Mouse (Mus musculus) megakaryocyte, embryonic 14.5 days (primary cell): ENCODE measurements around the gene Jak2. TPM values are rescaled to one million over a fixed set of nuclear protein-coding genes. Genes with fewer than 3 reads are reported as not detected.
A peak's percentile ranks its signal among the peaks of the same experiment; 100 is the strongest.

Experiments
- H3K27me3 ChIP-seq: replicated peaks from 2 replicates; pipeline ENCODE3; 2012; ENCODE audit warnings: inconsistent platforms
- H3K36me3 ChIP-seq: replicated peaks from 2 replicates; pipeline ENCODE3; 2012; ENCODE audit warnings: low read length, inconsistent platforms, mixed read lengths
- H3K4me1 ChIP-seq: 2 replicates; pipeline ENCODE4 v1.6.1; 2012; ENCODE audit warnings: inconsistent platforms
- H3K4me3 ChIP-seq: replicated peaks from 2 replicates; pipeline ENCODE3; 2012; ENCODE audit warnings: moderate library complexity, mild to moderate bottlenecking, inconsistent platforms
- H3K9me3 ChIP-seq: 2 replicates; pipeline ENCODE4 v1.6.1; 2012; ENCODE audit warnings: inconsistent platforms
- FLI1 ChIP-seq: IDR thresholded peaks from 2 replicates; pipeline ENCODE4 v1.6.1; 2012; ENCODE audit warnings: low read length, inconsistent platforms, mixed read lengths
- GATA1 ChIP-seq: IDR thresholded peaks from 3 replicates; pipeline ENCODE4 v1.6.1; 2012; ENCODE audit warnings: mixed read lengths, low read length, inconsistent platforms, borderline replicate concordance
- polyA plus RNA-seq: library from polyadenylated mRNA; stranded (reverse); fragments of >175 nt; gene quantifications from 2 replicates; pipeline ENCODE4 v1.2.3, GENCODE M21; 2012; ENCODE audit warnings: low replicate concordance; ENCODE audit not compliant: insufficient read depth

Gene Jak2
- polyA plus RNA-seq, 1 experiment = 3.2 TPM

DNA sequence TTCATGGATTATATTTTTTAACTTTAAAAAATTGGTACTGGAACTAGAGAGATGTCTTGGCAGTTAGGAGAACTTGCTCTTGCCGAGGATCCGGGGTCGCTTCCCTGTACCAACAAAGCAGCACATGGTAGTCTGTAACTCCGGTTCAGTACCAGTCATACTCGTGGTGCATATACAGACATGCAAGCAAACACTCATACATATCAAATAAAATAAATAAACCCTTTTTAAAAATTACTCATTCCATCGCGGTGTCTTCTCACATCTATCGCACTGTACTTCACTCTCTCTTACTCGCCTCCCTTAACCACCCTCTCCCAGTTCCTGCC, 74.2 kb downstream of the Jak2 start:
- Histone ChIP-seq H3K4me1 (peaks cover 18% of the 10 kb centered on the region), H3K27me3 (peaks cover 2% of the 10 kb centered on the region), H3K36me3 (no peaks in the 10 kb centered on the region), H3K4me3 (no peak overlapping the region), H3K9me3 (no peaks in the 10 kb centered on the region)
- TF ChIP-seq GATA1 (no peak), FLI1 (no peak)

DNA sequence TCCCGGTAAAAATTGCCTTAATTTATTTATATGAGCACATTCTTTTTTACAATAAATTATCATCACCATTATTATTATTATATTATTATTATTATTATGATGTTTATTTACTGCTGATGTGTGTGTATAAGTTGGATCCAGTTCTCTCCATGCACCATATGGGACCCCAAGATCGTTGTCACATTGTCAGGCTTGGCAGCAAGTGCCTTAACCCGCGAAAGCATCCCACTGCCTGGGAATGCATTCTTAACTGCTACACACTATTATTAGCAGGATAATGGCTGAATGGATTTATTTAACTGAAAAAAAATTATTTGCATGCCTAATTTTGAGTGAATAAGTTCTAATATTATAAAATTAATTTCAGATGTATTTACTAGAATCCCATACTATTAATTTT, 74.8 kb downstream of the Jak2 start:
- Histone ChIP-seq H3K27me3 (peaks cover 2% of the 10 kb centered on the region), H3K4me3 (no peak overlapping the region), H3K4me1 (peaks cover 18% of the 10 kb centered on the region), H3K9me3 (no peaks in the 10 kb centered on the region), H3K36me3 (no peaks in the 10 kb centered on the region)
- TF ChIP-seq GATA1 (no peak), FLI1 (no peak)

DNA sequence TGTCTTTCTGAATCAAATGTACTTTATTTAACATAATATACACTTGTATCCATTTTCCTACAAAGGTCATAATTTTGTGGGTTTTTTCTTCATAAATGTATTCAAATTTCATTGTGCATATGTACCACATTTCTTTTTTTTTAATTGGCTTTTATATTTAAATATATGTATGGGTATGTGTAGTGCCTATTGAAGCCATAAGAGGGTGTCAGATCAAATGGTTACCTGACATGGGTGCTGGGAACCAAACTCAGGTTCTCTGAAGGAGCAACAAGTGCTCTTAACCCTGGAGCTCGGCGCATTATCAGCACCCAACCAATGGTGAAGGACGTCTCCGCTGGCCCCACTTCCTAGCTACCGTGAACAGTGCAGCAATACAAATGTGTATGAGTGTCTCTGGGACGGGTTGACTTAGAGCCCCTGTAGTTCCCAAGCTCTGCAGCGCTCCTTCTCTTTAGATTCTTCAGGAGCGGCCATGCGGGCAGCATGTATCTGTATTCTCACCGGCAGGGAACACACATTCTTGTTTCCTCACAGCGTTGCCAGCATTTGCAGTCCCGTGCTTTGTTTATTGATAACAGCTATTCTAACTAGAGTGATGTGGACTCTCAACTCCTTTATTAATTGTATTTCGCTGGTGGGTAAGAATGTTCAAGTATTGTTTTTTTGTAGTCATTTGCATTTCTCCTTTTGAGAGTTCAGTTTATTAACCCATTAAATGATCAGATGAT, 75.4 kb downstream of the Jak2 start:
- H3K27me3 ChIP-seq = peaks cover 4% of the 10 kb centered on the region
- no peak overlapping the region for H3K4me3 ChIP-seq
- H3K9me3 ChIP-seq = no peaks in the 10 kb centered on the region
- no peaks in the 10 kb centered on the region for H3K36me3 ChIP-seq
- H3K4me1 ChIP-seq = peaks cover 18% of the 10 kb centered on the region
- TF ChIP-seq FLI1 (no peak), GATA1 (no peak)

DNA sequence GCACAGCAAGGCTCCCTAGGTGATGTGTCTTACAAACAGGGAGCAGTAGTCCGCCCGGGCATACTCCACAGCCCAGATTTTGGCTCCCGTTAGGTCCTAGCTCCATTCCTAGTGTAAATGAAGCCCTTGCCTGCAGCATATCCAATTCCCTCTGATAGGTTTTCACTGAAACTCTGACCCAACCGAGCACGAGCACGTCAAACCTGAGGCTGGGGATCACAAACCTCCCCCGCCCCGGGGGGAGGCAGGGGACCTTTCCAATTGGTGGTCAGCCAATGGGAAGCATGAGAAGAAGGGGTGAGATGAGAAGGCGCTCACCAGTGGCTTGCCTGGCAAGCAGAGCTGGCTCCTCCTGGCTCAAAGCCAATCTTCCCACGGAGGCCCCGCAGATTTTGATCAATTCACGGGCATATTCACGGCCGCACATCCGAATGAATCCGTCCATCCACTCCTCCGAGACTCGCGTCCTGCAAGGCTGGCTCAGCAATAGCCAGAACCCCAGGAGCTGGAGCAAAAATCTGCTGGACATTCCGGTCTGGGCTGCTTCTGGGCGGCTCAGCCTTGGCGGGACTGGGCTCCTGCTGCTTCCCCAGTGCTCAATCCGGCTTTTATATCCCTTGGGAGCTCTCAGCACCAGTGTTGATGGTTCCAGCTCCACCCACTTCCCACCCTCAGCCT, 82.6 kb downstream of the Jak2 start, which contains the start of gene Rln1:
TSS of gene Rln1 (minus strand) at position 603 of the 678 bp plus-strand sequence.
- H3K27me3 ChIP-seq = peaks cover 25% of the 10 kb centered on the region
- no peaks in the 10 kb centered on the region for H3K9me3 ChIP-seq
- no peaks in the 10 kb centered on the region for H3K36me3 ChIP-seq
- TF ChIP-seq GATA1 = no peak
- TF ChIP-seq FLI1 = no peak
- peaks cover 9% of the 10 kb centered on the region for H3K4me1 ChIP-seq
- H3K4me3 ChIP-seq = peak within 1 kb of the TSS; percentile 59

DNA sequence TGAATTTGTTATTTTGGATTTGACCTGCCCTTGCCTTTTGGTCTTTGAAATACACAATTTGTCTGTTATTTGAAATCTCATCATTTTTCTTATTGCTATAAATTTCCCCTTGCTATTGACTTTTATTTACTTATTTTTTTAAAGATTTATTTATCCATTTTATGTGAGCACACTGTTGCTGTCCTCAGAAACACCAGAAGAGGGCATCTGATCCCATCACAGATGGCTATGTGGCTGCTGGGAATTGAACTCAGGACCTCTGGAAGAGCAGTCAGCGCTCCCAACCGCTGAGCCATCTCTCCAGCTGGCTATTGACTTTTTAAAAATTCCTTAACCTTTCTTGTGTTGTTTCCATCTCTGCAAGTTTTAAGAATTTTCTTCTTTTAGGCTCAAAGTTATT, 85.0 kb downstream of the Jak2 start:
- peaks cover 29% of the 10 kb centered on the region for H3K27me3 ChIP-seq
- peaks cover 13% of the 10 kb centered on the region for H3K4me1 ChIP-seq
- no peaks in the 10 kb centered on the region for H3K36me3 ChIP-seq
- no peaks in the 10 kb centered on the region for H3K9me3 ChIP-seq
- H3K4me3 ChIP-seq = no peak overlapping the region
- TF ChIP-seq FLI1 (no peak), GATA1 (no peak)

DNA sequence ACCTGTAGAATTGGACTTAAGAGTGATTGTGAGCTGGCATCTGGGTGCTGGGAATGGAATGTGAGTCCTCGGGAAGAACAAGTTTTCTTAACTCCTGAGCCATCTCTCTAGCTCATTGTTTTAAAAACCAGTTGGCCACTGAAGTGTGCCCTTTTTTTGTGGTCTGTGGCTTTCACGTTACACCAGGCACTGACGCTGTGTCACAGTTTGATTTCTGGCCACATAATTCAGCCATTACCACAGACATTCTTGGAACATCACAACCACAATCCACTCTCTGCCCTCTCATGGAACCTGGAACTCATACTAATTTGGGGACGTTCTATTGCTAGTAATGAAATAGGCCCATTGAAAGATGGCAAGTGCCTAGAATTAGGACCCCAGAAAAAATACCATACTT, 89.4 kb downstream of the Jak2 start:
- no peak overlapping the region for H3K4me3 ChIP-seq
- peaks cover 6% of the 10 kb centered on the region for H3K27me3 ChIP-seq
- no peaks in the 10 kb centered on the region for H3K36me3 ChIP-seq
- TF ChIP-seq GATA1 (no peak), FLI1 (no peak)
- no peaks in the 10 kb centered on the region for H3K9me3 ChIP-seq
- H3K4me1 ChIP-seq = peaks cover 4% of the 10 kb centered on the region; the same call in 1 of the 2 replicates

DNA sequence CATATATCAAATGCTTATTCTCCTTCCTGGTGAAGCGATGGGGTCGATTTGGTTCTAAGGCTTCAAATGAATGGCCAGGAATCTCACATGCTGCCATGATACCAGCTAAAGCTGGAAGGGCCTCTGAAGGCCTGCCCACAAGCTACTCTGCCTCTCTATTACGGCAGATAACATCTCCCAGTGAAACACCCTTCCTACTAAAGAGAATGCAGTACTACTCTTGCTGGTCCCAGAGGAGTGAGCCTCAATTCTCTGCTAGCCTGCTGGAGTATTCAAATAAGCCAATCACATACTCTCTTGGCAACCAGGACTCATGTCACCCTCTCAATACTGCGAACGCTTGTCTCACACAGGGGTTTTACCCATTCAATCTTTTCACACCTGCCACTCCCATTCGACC, 90.7 kb downstream of the Jak2 start:
- Histone ChIP-seq H3K27me3 (peaks cover 6% of the 10 kb centered on the region), H3K9me3 (no peaks in the 10 kb centered on the region), H3K4me3 (no peak overlapping the region), H3K36me3 (no peaks in the 10 kb centered on the region), H3K4me1 (peaks cover 4% of the 10 kb centered on the region; the same call in 1 of the 2 replicates)
- TF ChIP-seq GATA1 (no peak), FLI1 (no peak)

DNA sequence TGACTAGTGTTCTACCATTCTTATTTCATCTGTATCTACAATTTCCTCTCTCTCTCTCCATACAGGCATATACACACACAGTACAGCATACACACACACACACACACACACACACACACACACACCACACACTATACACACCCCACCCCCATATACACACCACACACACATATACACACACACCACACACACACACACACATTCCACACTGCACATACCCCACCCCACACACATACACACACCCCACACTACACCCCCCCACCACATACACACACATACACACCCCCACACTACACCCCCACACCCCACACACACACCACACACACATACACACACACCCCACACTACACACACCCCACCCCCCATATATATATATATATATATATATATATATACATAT, 93.2 kb downstream of the Jak2 start:
- peaks cover 11% of the 10 kb centered on the region for H3K36me3 ChIP-seq
- H3K9me3 ChIP-seq = no peaks in the 10 kb centered on the region
- H3K4me3 ChIP-seq = no peak overlapping the region
- H3K4me1 ChIP-seq = peaks cover 4% of the 10 kb centered on the region; the same call in 1 of the 2 replicates
- no peak for TF ChIP-seq GATA1
- no peak for TF ChIP-seq FLI1
- H3K27me3 ChIP-seq = peaks cover 6% of the 10 kb centered on the region

DNA sequence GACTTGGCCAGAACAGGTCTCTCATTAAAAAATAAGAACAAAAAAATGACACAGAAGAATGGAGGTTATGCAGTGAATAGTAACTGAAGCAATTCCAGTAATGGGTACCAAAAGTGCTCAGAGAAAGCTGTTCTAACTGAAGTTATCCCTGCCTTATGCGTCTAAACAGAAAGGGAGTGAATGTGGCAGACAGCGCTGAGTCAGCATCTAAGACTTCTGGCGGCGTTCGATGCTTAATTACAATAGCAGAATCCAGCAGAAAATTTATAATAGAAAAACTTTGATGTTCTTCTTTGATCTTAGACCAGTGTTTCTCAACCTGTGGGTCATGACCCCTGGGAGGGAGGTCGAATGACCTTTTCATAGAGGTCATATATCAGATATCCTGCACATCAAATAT, 94.0 kb downstream of the Jak2 start:
- peaks cover 4% of the 10 kb centered on the region; the same call in 1 of the 2 replicates for H3K4me1 ChIP-seq
- no peaks in the 10 kb centered on the region for H3K27me3 ChIP-seq
- TF ChIP-seq GATA1 = no peak
- no peak for TF ChIP-seq FLI1
- no peak overlapping the region for H3K4me3 ChIP-seq
- H3K9me3 ChIP-seq = no peaks in the 10 kb centered on the region
- H3K36me3 ChIP-seq = peaks cover 18% of the 10 kb centered on the region

DNA sequence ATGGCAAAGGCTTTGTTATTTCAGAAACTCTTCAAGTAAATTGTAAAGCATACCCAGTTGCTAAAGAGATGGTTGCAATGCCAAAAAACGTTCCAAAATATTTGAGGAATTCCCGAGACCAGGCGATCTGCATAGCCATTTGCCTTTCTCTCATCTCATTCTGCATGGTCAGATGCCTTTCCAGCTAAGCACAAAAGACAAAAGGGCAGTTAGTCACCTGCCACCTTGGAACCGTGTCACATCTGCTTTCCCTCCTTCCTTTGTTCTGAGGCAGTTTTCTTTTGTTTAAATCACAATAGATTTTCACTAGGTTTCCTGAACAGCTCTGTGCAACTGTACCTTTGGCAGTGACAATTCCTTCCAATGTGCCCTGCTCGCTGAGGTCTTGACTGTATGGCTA, 99.4 kb downstream of the Jak2 start:
- no peaks in the 10 kb centered on the region for H3K9me3 ChIP-seq
- H3K4me1 ChIP-seq = peaks cover 8% of the 10 kb centered on the region; the same call in 1 of the 2 replicates
- no peak overlapping the region for H3K4me3 ChIP-seq
- no peaks in the 10 kb centered on the region for H3K27me3 ChIP-seq
- no peak for TF ChIP-seq FLI1
- peaks cover 48% of the 10 kb centered on the region for H3K36me3 ChIP-seq
